ENCODE assay signal across 9 mouse cellular contexts in genomic region chr2:14740359-14740758, GRCm38 (mm10).
A peak's percentile ranks its signal among the peaks of the same experiment; 100 is the strongest.
DNase-seq lines count a peak whose midpoint lies in the region; ATAC-seq and TF ChIP-seq lines count a peak whose summit lies in the region.
"Had no signal": no experiment of that assay in that cellular context is flagged by ENCODE, and none has a peak within 500 bp of the region (broad histone marks: within the 10 kb centered on the region; RNA-seq: fewer than 3 reads in every experiment).

No protein-coding gene starts in this region.

- TF ChIP-seq CTCF in lung, adult 2 months (IDR thresholded peaks at IDR 0.05; ENCODE audit: insufficient read depth, low read length) = no peak

- peak overlapping the region; percentile 36 for H3K4me2 ChIP-seq in hindbrain, embryonic 12.5 days (replicated peaks)
- H3K4me2 ChIP-seq in neural tube, embryonic 13.5 days = peak overlapping the region; percentile 47

- peak; percentile 53 for DNase-seq in adrenal gland, adult 2 months
- no peak for DNase-seq in adrenal gland, adult 8-10 months
- DNase-seq in kidney, postnatal 10 days = peak; percentile 36
- DNase-seq in kidney, adult 9 months = no peak
- no peak for DNase-seq in lung, adult 2 months
- no peak for DNase-seq in adipocyte (ENCODE audit: low spot score)

- no peaks in the 10 kb centered on the region for H3K36me3 ChIP-seq in hindbrain, embryonic 12.5 days
- no peaks in the 10 kb centered on the region for H3K36me3 ChIP-seq in neural tube, embryonic 13.5 days

- ATAC-seq in hindbrain, embryonic 12.5 days (ENCODE audit: low FRiP score) = peak; percentile 72
- ATAC-seq in neural tube, embryonic 13.5 days (ENCODE audit: low read depth) = peak; percentile 68

- H3K27ac ChIP-seq in hindbrain, embryonic 12.5 days = peak overlapping the region; percentile 40; the same call in 1 of the 2 replicates
- H3K27ac ChIP-seq in neural tube, embryonic 13.5 days (replicated peaks) = peak overlapping the region; percentile 73
- H3K27ac ChIP-seq: stomach, postnatal 0 days had no signal

- H3K4me1 ChIP-seq in hindbrain, embryonic 12.5 days = peaks cover 6% of the 10 kb centered on the region
- H3K4me1 ChIP-seq in neural tube, embryonic 13.5 days (replicated peaks) = peaks cover 25% of the 10 kb centered on the region
- no peaks in the 10 kb centered on the region; the same call in 1 of the 2 replicates for H3K4me1 ChIP-seq in lung, adult 2 months (ENCODE audit: control insufficient read depth, insufficient read depth, low read length)

- H3K4me3 ChIP-seq in hindbrain, embryonic 12.5 days = no peak overlapping the region
- H3K4me3 ChIP-seq in neural tube, embryonic 13.5 days = peak overlapping the region; percentile 23
- no peak overlapping the region for H3K4me3 ChIP-seq in lung, adult 2 months (replicated peaks; ENCODE audit: extremely low read depth, low read depth, low read length)

- TF ChIP-seq POLR2A in lung, adult 2 months (IDR thresholded peaks at IDR 0.05; ENCODE audit: borderline replicate concordance, extremely low read depth, low read depth, low read length) = no peak

- no peaks in the 10 kb centered on the region for H3K9me3 ChIP-seq in hindbrain, embryonic 12.5 days (replicated peaks)
- H3K9me3 ChIP-seq in neural tube, embryonic 13.5 days = no peaks in the 10 kb centered on the region

- H3K9ac ChIP-seq in hindbrain, embryonic 12.5 days = no peak overlapping the region
- H3K9ac ChIP-seq in neural tube, embryonic 13.5 days = peak overlapping the region; percentile 31

- WGBS in hindbrain, embryonic 12.5 days = 31% methylated on average over 7 of the region's 7 CpGs
- WGBS in neural tube, embryonic 13.5 days = 16% methylated on average over 7 of the region's 7 CpGs
- WGBS in lung, adult 2 months = 68% methylated on average over 7 of the region's 7 CpGs

- no peaks in the 10 kb centered on the region for H3K27me3 ChIP-seq in hindbrain, embryonic 12.5 days
- no peaks in the 10 kb centered on the region for H3K27me3 ChIP-seq in neural tube, embryonic 13.5 days

Comparison
In these comparisons a context has a peak if more than half of its experiments do, and no peak if none do; other contexts are left out.
1. DNase-seq: peak in adrenal gland, adult 2 months (single experiment) and kidney, postnatal 10 days (single experiment); none in adrenal gland, adult 8-10 months (single experiment), kidney, adult 9 months (single experiment), lung, adult 2 months (single experiment) and adipocyte (single experiment).